Mouse (Mus musculus) CH12.LX (cell line): Measurements from ENCODE around the gene Zscan10. TPM values are rescaled to one million over a fixed set of nuclear protein-coding genes. Genes with fewer than 3 reads are reported as not detected.
A peak's percentile ranks its signal among the peaks of the same experiment; 100 is the strongest.

ENCODE experiments used
- DNase-seq: peaks from one replicate; pipeline ENCODE4 v3.0.0-alpha.2; 2013; ENCODE audit errors: extremely low read depth
- H3K27ac ChIP-seq: 2 replicates; pipeline ENCODE4 v1.5.1; 2012; ENCODE audit warnings: low read depth, mild to moderate bottlenecking, control low read depth, moderate library complexity; ENCODE audit not compliant: insufficient read depth
- H3K27me3 ChIP-seq: replicated peaks from 2 replicates; pipeline ENCODE3; 2012; ENCODE audit warnings: inconsistent platforms
- H3K36me3 ChIP-seq, 2 experiments: replicated peaks in 1 of 2; 2 replicates each; pipeline versions ENCODE3 to v1.6.1; 2012; ENCODE audit warnings: inconsistent platforms in 1 of 2, low read length in 1 of 2, mild to moderate bottlenecking in 1 of 2, mixed read lengths in 1 of 2, moderate library complexity in 1 of 2; ENCODE audit not compliant: control insufficient read depth in 1 of 2, insufficient read depth in 1 of 2
- H3K4me1 ChIP-seq, 2 experiments: 2 replicates each; pipeline ENCODE4 v1.6.1; 2012; ENCODE audit warnings: inconsistent platforms in 1 of 2, moderate library complexity in 1 of 2; ENCODE audit not compliant: insufficient read depth in 2 of 2, control insufficient read depth in 1 of 2
- H3K4me2 ChIP-seq: 2 replicates; pipeline ENCODE4 v1.6.1; 2012; ENCODE audit warnings: low read depth, mild to moderate bottlenecking, control low read depth; ENCODE audit not compliant: poor library complexity, insufficient read depth, severe bottlenecking
- H3K4me3 ChIP-seq, 3 experiments: fragments of 150-350 bp in 1 of 3; sonication (generic) in 1 of 3; replicated peaks in 1 of 3; 2 replicates each; pipeline versions ENCODE3 to v1.5.1; 2011 to 2012; ENCODE audit warnings: low read depth in 2 of 3, low read length in 2 of 3, mild to moderate bottlenecking in 2 of 3, moderate library complexity in 2 of 3, control low read depth in 1 of 3, improper control_type of control experiment in 1 of 3, inconsistent platforms in 1 of 3, mixed read lengths in 1 of 3; ENCODE audit not compliant: poor library complexity in 1 of 3
- H3K79me2 ChIP-seq: replicated peaks from 2 replicates; pipeline ENCODE4 v1.6.1; 2012; ENCODE audit warnings: mild to moderate bottlenecking, moderate library complexity; ENCODE audit not compliant: control insufficient read depth, poor library complexity, insufficient read depth, severe bottlenecking; ENCODE audit errors: extremely low read depth
- H3K9ac ChIP-seq: 2 replicates; pipeline ENCODE4 v1.6.1; 2012; ENCODE audit warnings: low read depth, mild to moderate bottlenecking, control low read depth, moderate library complexity; ENCODE audit not compliant: insufficient read depth
- H3K9me3 ChIP-seq: replicated peaks from 2 replicates; pipeline ENCODE3; 2012; ENCODE audit warnings: low read length, inconsistent platforms, mixed read lengths
- BHLHE40 ChIP-seq: IDR thresholded peaks from 2 replicates; pipeline ENCODE4 v1.6.1; 2011; ENCODE audit warnings: mild to moderate bottlenecking, low read depth, low read length, improper control_type of control experiment
- CHD2 ChIP-seq: IDR thresholded peaks from 2 replicates; pipeline ENCODE4 v1.6.1; 2011; ENCODE audit warnings: low read length, improper control_type of control experiment
- CTCF ChIP-seq, 2 experiments: IDR thresholded peaks in 1 of 2; conservative IDR thresholded peaks in 1 of 2; 2 replicates each; pipeline ENCODE4 v1.5.1; 2011 to 2012; ENCODE audit warnings: low read depth in 2 of 2, low read length in 2 of 2, improper control_type of control experiment in 1 of 2, inconsistent platforms in 1 of 2, mild to moderate bottlenecking in 1 of 2, moderate library complexity in 1 of 2
- ELF1 ChIP-seq: IDR thresholded peaks from 2 replicates; pipeline ENCODE4 v1.6.1; 2014; ENCODE audit warnings: low read depth, mild to moderate bottlenecking, inconsistent platforms, low read length, improper control_type of control experiment
- EP300 ChIP-seq: IDR thresholded peaks from 2 replicates; pipeline ENCODE4 v1.6.1; 2011; ENCODE audit warnings: low read length, improper control_type of control experiment
- GABPA ChIP-seq: IDR thresholded peaks from 2 replicates; pipeline ENCODE4 v1.6.1; 2012; ENCODE audit warnings: low read depth, low read length, improper control_type of control experiment, inconsistent platforms; ENCODE audit not compliant: insufficient replicate concordance
- IRF4 ChIP-seq: IDR thresholded peaks from 2 replicates; pipeline ENCODE4 v1.6.1; 2014; ENCODE audit warnings: low read depth, mild to moderate bottlenecking, inconsistent platforms, low read length, improper control_type of control experiment
- JUN ChIP-seq: IDR thresholded peaks from 2 replicates; pipeline ENCODE4 v1.6.1; 2011; ENCODE audit warnings: low read depth, mild to moderate bottlenecking, low read length, improper control_type of control experiment, moderate library complexity; ENCODE audit not compliant: insufficient read depth
- JUND ChIP-seq: conservative IDR thresholded peaks from 2 replicates; pipeline ENCODE4 v1.6.1; 2011; ENCODE audit warnings: low read depth, low read length, improper control_type of control experiment
- KAT2A ChIP-seq: IDR thresholded peaks from 2 replicates; pipeline ENCODE4 v1.6.1; 2012; ENCODE audit warnings: low read length, improper control_type of control experiment, inconsistent platforms; ENCODE audit not compliant: insufficient replicate concordance
- MAFK ChIP-seq: IDR thresholded peaks from 2 replicates; pipeline ENCODE4 v1.6.1; 2011; ENCODE audit warnings: low read length, improper control_type of control experiment; ENCODE audit not compliant: insufficient replicate concordance
- MAX ChIP-seq: IDR thresholded peaks from 2 replicates; pipeline ENCODE4 v1.6.1; 2011; ENCODE audit warnings: low read length, improper control_type of control experiment
- MXI1 ChIP-seq: IDR thresholded peaks from 2 replicates; pipeline ENCODE4 v1.6.1; 2011; ENCODE audit warnings: mild to moderate bottlenecking, low read depth, low read length, improper control_type of control experiment
- MYC ChIP-seq: IDR thresholded peaks from 2 replicates; pipeline ENCODE4 v1.6.1; 2011; ENCODE audit warnings: low read depth, mild to moderate bottlenecking, improper control_type of control experiment, low read length
- NELFE ChIP-seq: IDR thresholded peaks from 2 replicates; pipeline ENCODE4 v1.6.1; 2011; ENCODE audit warnings: low read depth, low read length, improper control_type of control experiment
- POLR2A ChIP-seq: IDR thresholded peaks from 2 replicates; pipeline ENCODE4 v1.6.1; 2011; ENCODE audit warnings: low read depth, mild to moderate bottlenecking, improper control_type of control experiment, low read length
- RAD21 ChIP-seq: IDR thresholded peaks from 2 replicates; pipeline ENCODE4 v1.6.1; 2011; ENCODE audit warnings: low read depth, mild to moderate bottlenecking, low read length, improper control_type of control experiment, moderate library complexity
- SIN3A ChIP-seq: IDR thresholded peaks from 2 replicates; pipeline ENCODE4 v1.6.1; 2012; ENCODE audit warnings: low read length, improper control_type of control experiment, inconsistent platforms
- SMC3 ChIP-seq: IDR thresholded peaks from 2 replicates; pipeline ENCODE4 v1.6.1; 2011; ENCODE audit warnings: low read depth, low read length, improper control_type of control experiment
- UBTF ChIP-seq: IDR thresholded peaks from 2 replicates; pipeline ENCODE4 v1.6.1; 2012; ENCODE audit warnings: low read depth, mild to moderate bottlenecking, inconsistent platforms, low read length, improper control_type of control experiment, moderate library complexity
- USF1 ChIP-seq: IDR thresholded peaks from 2 replicates; pipeline ENCODE4 v1.6.1; 2014; ENCODE audit warnings: low read depth, mild to moderate bottlenecking, inconsistent platforms, low read length, improper control_type of control experiment
- dilution Hi-C: fragments of 300-500 bp; cut with MboI; formaldehyde crosslinking; loops from 2 replicates; pipeline ENCODE4 v1.14.3; 2020; ENCODE audit warnings: low sequenced_read_pairs; ENCODE audit not compliant: extremely low pct_unique_long_range_greater_than_20kb, extremely low pct_ligation_motif_present
- in situ Hi-C: fragments of 300-500 bp; cut with MboI; formaldehyde crosslinking; loops from 3 replicates; pipeline ENCODE4 v1.14.3; 2019; ENCODE audit warnings: low sequenced_read_pairs, low pct_ligation_motif_present, low pct_unique_long_range_greater_than_20kb, mixed read lengths
- polyA plus RNA-seq: library from polyadenylated mRNA; unstranded; fragments of >175 nt; gene quantifications from 2 replicates; pipeline ENCODE4 v1.2.1, GENCODE M21; 2012; ENCODE audit warnings: low read depth; ENCODE audit not compliant: insufficient read length
- total RNA-seq, 2 experiments: library from RNA; depleted of rRNA; stranded (reverse); fragments of 300-350 nt in 1 of 2; fragments of >200 nt in 1 of 2; gene quantifications; 2 replicates each; pipeline ENCODE4 v1.2.3; 2012 to 2014

The Zscan10 gene
- total and polyA plus RNA-seq, 3 experiments, result not detected

GRCm38 (mm10) chr17:23564368-23564715, 36.3 kb upstream of the Zscan10 start:
- dilution Hi-C loops, result no loop called here
- H3K9ac ChIP-seq, result peak overlapping the region; percentile 86
- no peak for TF ChIP-seq MAX
- no peak for TF ChIP-seq CHD2
- TF ChIP-seq MXI1, result no peak
- TF ChIP-seq BHLHE40, result no peak
- TF ChIP-seq USF1, result no peak
- TF ChIP-seq JUN, result no peak
- no peak for TF ChIP-seq EP300
- TF ChIP-seq MYC, result no peak
- no peak for TF ChIP-seq KAT2A
- TF ChIP-seq MAFK, result no peak
- TF ChIP-seq NELFE, result no peak
- TF ChIP-seq POLR2A, result no peak
- no peak for TF ChIP-seq GABPA
- TF ChIP-seq UBTF, result no peak
- no peak for TF ChIP-seq ELF1
- TF ChIP-seq, all 38 proteins: peak for 0
- Histone ChIP-seq H3K79me2 (peaks cover 7% of the 10 kb centered on the region), H3K4me2 (peak overlapping the region; percentile 96), H3K27ac (peak overlapping the region; percentile 21; the same call in 1 of the 2 replicates), H3K9me3 (no peaks in the 10 kb centered on the region), H3K4me3 (peak overlapping the region; percentile 66 to 97 (median 69)), H3K36me3 (peaks cover 12 to 25% of the 10 kb centered on the region in 2 experiments), H3K27me3 (no peaks in the 10 kb centered on the region), H3K4me1 (peaks cover 9 to 16% of the 10 kb centered on the region in 2 experiments)
- in situ Hi-C loops, result no loop called here
- DNase-seq, result no peak

- peaks cover 7% of the 10 kb centered on the region for H3K79me2 ChIP-seq
- H3K27ac ChIP-seq, result no peak overlapping the region
- dilution Hi-C loops (no loop called here), in situ Hi-C loops (loop anchor here (5.0 kb wide), 1 partner anchor 36 kb away; the partner anchor contains the start of gene Zscan10)
- peak; percentile 50 for DNase-seq
- peaks cover 0 to 3% of the 10 kb centered on the region in 2 experiments for H3K36me3 ChIP-seq
- H3K9ac ChIP-seq, result no peak overlapping the region
- TF ChIP-seq MAX, result no peak
- TF ChIP-seq IRF4, result no peak
- peak; percentile 41 for TF ChIP-seq SMC3
- TF ChIP-seq CTCF (conservative IDR thresholded peaks at IDR 0.05 in 1 of 2, IDR thresholded peaks at IDR 0.05 in 1 of 2; ENCODE audit: low read depth in 2 of 2, low read length in 2 of 2), result peak in 1 of 2 experiments; percentile 63; a peak in 2 of 4 replicates
- TF ChIP-seq MYC, result no peak
- no peak for TF ChIP-seq JUND
- TF ChIP-seq EP300, result no peak
- peak; percentile 61 for TF ChIP-seq RAD21
- no peak for TF ChIP-seq UBTF
- no peak for TF ChIP-seq ELF1
- TF ChIP-seq SIN3A, result no peak
- no peak overlapping the region for H3K4me3 ChIP-seq
- peaks cover 9 to 16% of the 10 kb centered on the region in 2 experiments for H3K4me1 ChIP-seq
- H3K4me2 ChIP-seq, result no peak overlapping the region
- no peaks in the 10 kb centered on the region for H3K9me3 ChIP-seq
- peaks cover 1% of the 10 kb centered on the region for H3K27me3 ChIP-seq
Measured at GRCm38 (mm10) chr17:23566787-23567186, 33.9 kb upstream of the Zscan10 start.
